Mouse (Mus musculus) megakaryocyte, embryonic 14.5 days (primary cell): ENCODE data around the gene Ror1.

Experiments
- FLI1 ChIP-seq: IDR thresholded peaks from 2 replicates; pipeline ENCODE4 v1.6.1; 2012; ENCODE audit warnings: low read length, inconsistent platforms, mixed read lengths
- GATA1 ChIP-seq: IDR thresholded peaks from 3 replicates; pipeline ENCODE4 v1.6.1; 2012; ENCODE audit warnings: mixed read lengths, low read length, inconsistent platforms, borderline replicate concordance

- TF ChIP-seq GATA1 (no peak), FLI1 (no peak)
These were observed 6.3 kb downstream of the Ror1 start for GRCm38 (mm10) chr4:100101844-100102243.
